Mouse (Mus musculus) heart, embryonic 12.5 days (tissue): ENCODE results near the gene Pitpna. TPM values are rescaled to one million over a fixed set of nuclear protein-coding genes. Genes with fewer than 3 reads are reported as not detected.
A peak's percentile ranks its signal among the peaks of the same experiment; 100 is the strongest.

ENCODE experiments used
- ATAC-seq: fragments of 200-750 bp; cut with Nextera tagmentation; 2 replicates; pipeline ENCODE4 v1.8.0; 2017; ENCODE audit warnings: moderate TSS enrichment, moderate library complexity; ENCODE audit not compliant: insufficient number of reproducible peaks, low FRiP score
- H3K27ac ChIP-seq: fragments of 300-500 bp; sonication (generic); 2 replicates; pipeline ENCODE4 v1.5.1; 2016; ENCODE audit warnings: mild to moderate bottlenecking, moderate library complexity; ENCODE audit not compliant: poor library complexity, severe bottlenecking
- H3K27me3 ChIP-seq: fragments of 300-500 bp; sonication (generic); replicated peaks from 2 replicates; pipeline ENCODE4 v1.6.1; 2016; ENCODE audit warnings: mild to moderate bottlenecking, moderate library complexity
- H3K36me3 ChIP-seq: fragments of 300-500 bp; sonication (generic); 2 replicates; pipeline ENCODE4 v1.6.1; 2016; ENCODE audit warnings: mild to moderate bottlenecking, moderate library complexity
- H3K4me1 ChIP-seq: fragments of 300-500 bp; sonication (generic); replicated peaks from 2 replicates; pipeline ENCODE4 v1.6.1; 2016; ENCODE audit warnings: mild to moderate bottlenecking
- H3K4me2 ChIP-seq: fragments of 300-500 bp; sonication (generic); 2 replicates; pipeline ENCODE4 v1.6.1; 2016; ENCODE audit warnings: mild to moderate bottlenecking, moderate library complexity
- H3K4me3 ChIP-seq: fragments of 300-500 bp; sonication (generic); 2 replicates; pipeline ENCODE4 v1.5.1; 2016; ENCODE audit warnings: mild to moderate bottlenecking
- H3K9ac ChIP-seq: fragments of 300-500 bp; sonication (generic); 2 replicates; pipeline ENCODE4 v1.6.1; 2016; ENCODE audit warnings: mild to moderate bottlenecking, moderate library complexity
- H3K9me3 ChIP-seq: fragments of 300-500 bp; sonication (generic); replicated peaks from 2 replicates; pipeline ENCODE4 v1.6.1; 2016; ENCODE audit warnings: mild to moderate bottlenecking, moderate library complexity
- WGBS: fragments of 180-500 bp; shearing (Covaris S2); methylation state at CpG from one replicate; pipeline ENCODE4 v1.1.7; 2016; 5-methylcytosine and 5-hydroxymethylcytosine counted together
- polyA plus RNA-seq: library from polyadenylated mRNA; unstranded; fragments of >200 nt; fragmentation: Nextera tagmentation; extraction: Ambion mirVana; gene quantifications from 2 replicates; pipeline ENCODE4 v1.2.1, GENCODE M21; 2016

Pitpna gene
- polyA plus RNA-seq, 1 experiment from 2014 or later: 75.3 TPM

DNA sequence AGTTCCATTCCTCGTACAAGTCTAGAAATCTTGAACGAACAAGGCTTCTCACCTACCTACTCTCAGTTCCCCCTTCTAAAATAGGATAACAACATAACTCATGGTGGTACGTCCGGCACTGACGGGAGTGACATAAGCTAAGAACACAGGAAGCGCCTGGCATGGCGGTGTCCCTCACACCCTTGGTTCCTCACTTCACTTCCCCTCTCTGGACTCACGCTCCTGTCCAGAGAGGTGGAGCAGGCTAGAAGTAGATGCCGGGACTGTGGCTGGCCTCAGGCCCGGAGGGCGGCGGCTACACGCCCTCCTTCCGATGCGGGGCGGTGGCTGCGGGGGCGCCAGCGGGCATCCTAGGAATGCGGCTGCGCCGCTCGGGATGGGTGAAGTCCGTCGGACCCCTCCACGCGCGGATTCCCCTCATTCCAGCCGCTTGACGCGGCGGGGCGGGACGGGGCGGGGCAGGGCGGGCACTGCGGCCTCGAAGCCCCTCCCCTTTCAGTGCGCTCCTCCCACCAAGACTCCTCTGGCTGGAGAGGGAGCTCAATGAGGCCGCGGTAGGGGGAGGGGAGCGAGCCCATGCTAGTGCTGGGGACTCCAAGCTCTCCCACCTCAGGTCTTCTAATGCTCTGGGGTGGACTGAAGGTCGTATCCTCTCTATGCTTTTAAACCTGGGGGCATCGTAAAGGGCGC is 66.0 kb downstream of the Pitpna start:
- peak overlapping the region; percentile 83 for H3K4me2 ChIP-seq
- peaks cover 58% of the 10 kb centered on the region for H3K4me1 ChIP-seq
- ATAC-seq: peak; percentile 77
- peak overlapping the region; percentile 70 for H3K9ac ChIP-seq
- no peaks in the 10 kb centered on the region for H3K27me3 ChIP-seq
- peak overlapping the region; percentile 91 for H3K27ac ChIP-seq
- H3K4me3 ChIP-seq: peak overlapping the region; percentile 57
- H3K9me3 ChIP-seq: no peaks in the 10 kb centered on the region
- WGBS: under 1% methylated on average over 44 of the region's 45 CpGs
- peaks cover 19% of the 10 kb centered on the region for H3K36me3 ChIP-seq

DNA sequence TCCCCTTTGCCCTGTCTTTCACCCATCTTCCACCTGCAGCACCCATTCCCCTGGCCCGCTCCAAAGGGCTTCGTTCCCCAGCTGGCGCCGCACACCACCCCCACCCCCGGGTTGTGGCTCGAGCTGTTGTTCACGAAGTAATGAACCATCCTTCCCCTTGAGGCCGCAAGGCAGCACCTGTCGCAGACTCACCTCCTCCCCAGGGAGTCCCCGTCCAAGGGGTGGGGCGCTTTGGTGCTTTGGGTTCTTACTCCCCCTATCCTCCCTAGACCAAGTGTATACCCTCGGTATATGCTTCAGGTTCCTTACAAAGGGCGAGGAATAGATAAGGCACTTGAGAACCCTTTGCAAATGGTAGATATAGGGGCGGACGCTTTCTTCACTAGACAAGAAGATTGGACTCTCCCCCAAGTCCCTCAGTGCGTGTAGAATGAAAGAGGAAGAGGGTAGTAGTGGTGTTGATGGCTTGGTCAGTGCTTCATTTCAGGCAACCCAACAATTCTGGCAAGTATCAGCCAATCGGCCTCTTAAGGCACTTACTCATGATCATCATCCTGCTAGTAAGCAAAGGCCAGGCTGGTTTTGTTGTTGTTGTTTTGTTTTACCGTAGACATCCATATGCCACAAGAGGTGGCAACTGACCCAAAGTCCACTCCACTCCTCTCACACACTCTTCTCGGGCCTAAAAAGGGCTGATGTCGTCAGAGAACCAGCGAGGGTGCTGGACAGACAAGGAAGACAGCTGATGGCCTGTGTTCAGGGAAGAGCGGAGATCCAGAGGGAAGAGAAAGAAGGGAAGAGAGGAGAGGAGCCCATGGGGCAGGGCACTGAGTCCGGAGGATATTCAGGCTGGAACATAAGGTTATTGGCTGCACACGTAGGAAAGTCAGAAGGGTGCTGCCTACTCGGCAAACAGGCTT is 66.8 kb downstream of the Pitpna start:
- ATAC-seq: no peak
- peaks cover 57% of the 10 kb centered on the region for H3K4me1 ChIP-seq
- peak overlapping the region; percentile 83 for H3K4me2 ChIP-seq
- H3K4me3 ChIP-seq: peak overlapping the region; percentile 73
- H3K27ac ChIP-seq: peak overlapping the region; percentile 91
- WGBS: 29% methylated on average over 25 of the region's 25 CpGs
- peak overlapping the region; percentile 92 for H3K9ac ChIP-seq
- peaks cover 26% of the 10 kb centered on the region for H3K36me3 ChIP-seq
- H3K9me3 ChIP-seq: no peaks in the 10 kb centered on the region
- H3K27me3 ChIP-seq: no peaks in the 10 kb centered on the region

DNA sequence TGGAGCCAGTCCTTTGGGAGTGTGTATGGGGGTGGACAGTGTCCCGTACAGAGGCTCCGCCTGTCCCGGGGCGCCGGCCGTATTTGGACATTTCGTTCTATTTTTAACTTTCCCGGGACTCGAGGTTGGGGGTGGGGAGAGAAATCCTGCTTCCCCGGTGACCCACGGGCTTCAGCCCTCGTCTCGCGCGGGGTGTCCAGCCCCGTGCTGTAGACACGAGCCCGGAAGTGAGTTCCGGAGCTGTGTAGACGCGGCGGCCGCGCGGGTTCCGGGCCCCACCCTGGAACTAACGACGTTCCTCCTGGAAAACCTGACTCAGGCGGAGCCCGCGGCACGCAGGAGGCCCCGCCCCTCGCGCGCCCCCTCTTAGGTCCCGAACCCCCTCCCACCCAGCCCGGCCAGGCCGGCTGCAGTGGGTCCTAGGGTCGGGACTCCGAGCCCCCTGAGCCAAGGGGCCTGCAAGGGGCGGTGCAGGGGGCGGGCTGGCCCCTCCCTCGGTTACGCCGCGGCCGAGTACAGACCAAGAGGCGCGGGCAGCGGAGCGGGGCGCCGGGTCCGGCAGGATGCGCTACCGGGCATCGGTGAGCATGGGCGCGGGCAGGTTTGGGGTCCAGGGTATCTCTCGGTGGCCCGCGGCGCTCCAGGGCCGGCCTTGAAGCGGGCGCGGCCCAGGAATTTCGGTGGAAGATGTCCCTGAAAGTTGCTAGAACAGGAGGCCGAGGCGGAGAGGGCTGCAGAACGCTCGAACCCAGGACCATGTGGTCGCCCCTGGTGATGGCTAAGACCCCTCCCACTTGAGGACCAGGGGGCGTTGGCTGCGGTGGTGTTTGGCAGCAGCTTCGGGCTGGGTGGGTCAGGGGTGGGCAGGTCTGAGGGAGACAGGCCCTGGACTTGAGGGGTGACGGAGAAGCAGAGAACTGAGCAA is 68.0 kb downstream of the Pitpna start:
- H3K4me1 ChIP-seq: peaks cover 49% of the 10 kb centered on the region

DNA sequence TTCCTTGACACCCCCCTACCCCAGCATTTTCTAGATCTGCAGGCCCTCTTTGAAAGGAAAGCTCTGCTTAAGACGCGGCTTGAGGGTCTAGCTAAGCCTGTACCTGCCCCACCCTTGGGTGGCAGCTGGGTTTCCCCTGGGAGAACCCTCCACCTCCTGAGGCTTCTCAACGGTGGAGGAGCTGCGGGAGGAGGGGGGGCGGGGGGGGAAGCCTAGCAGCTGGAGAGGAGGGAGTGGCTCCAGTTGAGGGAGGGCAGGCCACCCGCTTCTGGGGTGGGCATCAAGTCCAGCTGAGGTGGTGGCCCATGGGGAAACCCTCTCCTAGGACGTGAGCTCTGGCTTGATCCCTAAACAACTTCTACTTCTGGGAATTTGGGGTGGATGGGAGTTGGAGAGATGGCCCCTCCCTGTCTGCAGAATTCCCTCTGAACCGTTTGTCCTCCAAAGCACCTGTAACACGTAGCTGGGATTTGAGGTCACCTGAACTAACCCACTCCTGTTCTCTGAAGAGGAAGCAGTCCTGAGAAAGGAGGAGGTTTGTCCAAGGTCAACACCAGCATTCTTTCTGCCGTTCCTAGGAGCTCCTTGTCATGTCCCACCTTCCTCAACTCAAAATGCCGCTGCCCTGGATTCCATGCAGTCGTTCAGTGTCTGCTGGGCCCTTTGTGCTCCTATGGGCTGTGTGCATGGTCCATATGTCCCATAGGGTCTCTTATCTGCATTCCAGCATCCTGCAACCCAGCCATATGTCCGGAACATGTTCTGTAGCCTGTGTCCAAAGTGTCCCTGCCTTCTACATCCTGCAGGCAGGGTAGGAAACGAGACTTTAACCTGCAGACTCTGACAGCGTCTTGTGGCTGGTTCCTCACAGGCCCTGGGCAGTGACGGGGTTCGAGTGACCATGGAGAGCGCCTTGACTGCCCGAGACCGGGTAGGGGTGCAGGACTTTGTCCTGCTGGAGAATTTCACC is 69.0 kb downstream of the Pitpna start:
- H3K4me1 ChIP-seq: peaks cover 47% of the 10 kb centered on the region
- 47% methylated on average over 19 of the region's 20 CpGs for WGBS
- H3K9ac ChIP-seq: peak overlapping the region; percentile 92
- H3K27me3 ChIP-seq: no peaks in the 10 kb centered on the region
- peaks cover 47% of the 10 kb centered on the region for H3K36me3 ChIP-seq
- peak overlapping the region; percentile 91 for H3K27ac ChIP-seq
- peak overlapping the region; percentile 73 for H3K4me3 ChIP-seq
- H3K4me2 ChIP-seq: peak overlapping the region; percentile 83
- no peaks in the 10 kb centered on the region for H3K9me3 ChIP-seq
- ATAC-seq: no peak

More for the DNA sequence above, 68.0 kb downstream of the Pitpna start:
- Histone ChIP-seq H3K9me3 (no peaks in the 10 kb centered on the region), H3K27me3 (no peaks in the 10 kb centered on the region), H3K9ac (peak overlapping the region; percentile 92), H3K27ac (peak overlapping the region; percentile 91), H3K4me2 (peak overlapping the region; percentile 83), H3K4me3 (peak overlapping the region; percentile 73), H3K36me3 (peaks cover 37% of the 10 kb centered on the region)
- peak; percentile 58 for ATAC-seq
- WGBS: under 1% methylated on average over 76 of the region's 78 CpGs

DNA sequence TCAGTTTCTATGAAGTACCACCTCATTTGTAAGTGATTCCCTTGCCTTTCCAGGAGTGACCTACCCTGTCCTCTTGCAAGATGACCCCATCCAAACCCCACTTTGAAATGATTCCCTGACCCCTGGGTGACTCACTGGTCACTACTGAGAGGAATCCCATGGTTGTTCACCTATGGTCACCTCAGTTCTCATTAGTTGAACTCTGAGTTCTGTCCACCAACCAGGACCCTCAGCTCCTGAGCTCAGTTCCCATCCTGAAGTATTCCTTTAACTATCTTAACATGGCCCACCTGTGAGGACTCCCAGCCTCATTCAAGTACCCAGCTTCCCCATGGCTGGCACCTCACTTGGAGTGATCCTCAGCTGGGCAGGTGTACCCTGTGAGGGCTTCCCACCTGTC is 69.9 kb downstream of the Pitpna start:
- Histone ChIP-seq H3K4me3 (no peak overlapping the region), H3K27ac (no peak overlapping the region), H3K9ac (no peak overlapping the region), H3K36me3 (peaks cover 57% of the 10 kb centered on the region), H3K4me2 (no peak overlapping the region), H3K4me1 (peaks cover 38% of the 10 kb centered on the region), H3K27me3 (no peaks in the 10 kb centered on the region), H3K9me3 (no peaks in the 10 kb centered on the region)
- ATAC-seq: no peak

DNA sequence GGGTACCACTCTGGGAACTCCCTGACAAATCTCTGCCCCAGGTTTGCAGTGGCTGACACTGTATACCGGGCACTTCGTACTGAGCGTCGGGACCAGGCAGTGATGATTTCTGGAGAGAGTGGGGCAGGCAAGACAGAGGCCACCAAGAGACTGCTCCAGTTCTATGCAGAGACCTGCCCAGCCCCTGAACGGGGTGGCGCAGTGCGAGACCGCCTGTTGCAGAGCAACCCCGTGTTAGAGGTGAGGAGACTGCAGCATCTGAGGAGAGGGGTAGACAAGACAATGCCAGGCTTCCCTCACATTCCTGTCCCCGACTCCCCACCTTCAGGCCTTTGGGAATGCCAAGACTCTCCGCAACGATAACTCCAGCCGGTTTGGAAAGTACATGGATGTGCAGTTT is 70.4 kb downstream of the Pitpna start:
- Histone ChIP-seq H3K27ac (no peak overlapping the region), H3K27me3 (no peaks in the 10 kb centered on the region), H3K9ac (no peak overlapping the region; the same call in 1 of the 2 replicates), H3K4me2 (no peak overlapping the region), H3K9me3 (no peaks in the 10 kb centered on the region), H3K36me3 (peaks cover 62% of the 10 kb centered on the region), H3K4me3 (no peak overlapping the region), H3K4me1 (peaks cover 34% of the 10 kb centered on the region)
- WGBS: 92% methylated on average over 13 of the region's 13 CpGs
- no peak for ATAC-seq

DNA sequence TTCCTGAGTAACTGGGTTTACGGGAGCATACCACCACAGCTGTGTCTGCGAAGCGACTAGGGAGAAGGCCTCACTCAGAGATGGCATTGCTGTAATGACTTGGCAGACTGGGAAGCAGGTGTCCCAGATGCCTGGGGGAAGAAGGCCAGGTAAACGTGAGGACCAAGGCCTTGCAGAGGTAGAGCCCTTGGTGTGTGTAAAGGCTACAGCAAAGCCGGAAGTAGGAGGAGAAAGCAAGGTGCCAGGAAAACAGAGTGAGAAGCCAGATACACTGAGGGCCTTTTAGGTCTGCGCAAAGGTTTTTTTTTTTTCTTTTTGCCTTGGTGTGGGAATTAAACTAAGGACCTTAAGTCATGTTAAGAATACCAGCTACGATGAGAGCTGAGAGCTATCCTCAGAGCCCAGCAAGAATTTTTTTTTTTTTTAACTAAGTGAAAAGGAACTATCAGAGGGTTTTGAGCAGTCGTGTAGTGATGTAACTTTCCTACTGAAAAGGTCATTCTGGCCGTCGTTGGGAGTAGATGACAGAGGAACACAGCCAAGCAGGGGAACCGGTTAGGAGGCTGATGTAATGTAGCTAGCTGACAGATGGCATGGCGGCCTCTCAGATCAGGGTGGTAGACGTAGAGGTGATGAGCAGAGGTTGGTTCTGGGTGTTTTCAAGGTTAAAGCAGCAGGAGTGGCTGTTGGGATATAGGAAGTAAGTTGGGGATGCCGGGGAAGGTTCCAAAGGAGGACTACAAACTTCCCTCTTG is 71.3 kb downstream of the Pitpna start:
- Histone ChIP-seq H3K4me3 (no peak overlapping the region), H3K9ac (no peak overlapping the region), H3K4me1 (peaks cover 26% of the 10 kb centered on the region), H3K9me3 (no peaks in the 10 kb centered on the region), H3K4me2 (no peak overlapping the region), H3K27ac (no peak overlapping the region), H3K36me3 (peaks cover 67% of the 10 kb centered on the region), H3K27me3 (no peaks in the 10 kb centered on the region)
- no peak for ATAC-seq
- WGBS: 75% methylated on average over 14 of the region's 14 CpGs

DNA sequence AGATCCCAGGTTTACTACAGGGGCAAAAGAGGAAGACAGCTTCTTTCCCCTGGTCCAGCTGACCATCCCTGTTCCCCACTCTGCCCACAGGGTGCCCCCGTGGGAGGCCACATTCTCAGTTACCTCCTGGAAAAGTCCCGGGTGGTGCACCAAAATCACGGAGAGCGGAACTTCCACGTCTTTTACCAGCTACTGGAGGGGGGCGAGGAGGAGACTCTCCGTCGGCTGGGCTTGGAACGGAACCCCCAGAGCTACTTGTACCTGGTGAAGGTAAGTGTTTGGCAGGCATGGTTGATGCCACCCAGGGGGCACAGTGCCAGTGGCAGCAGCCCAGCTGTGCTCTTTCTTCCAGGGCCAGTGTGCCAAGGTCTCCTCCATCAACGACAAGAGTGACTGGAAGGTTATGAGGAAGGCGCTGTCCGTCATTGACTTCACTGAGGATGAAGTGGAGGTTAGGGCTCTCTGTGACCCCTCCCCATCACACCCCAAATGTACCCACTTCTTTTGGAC is 72.2 kb downstream of the Pitpna start:
- no peak overlapping the region for H3K4me2 ChIP-seq
- no peaks in the 10 kb centered on the region for H3K9me3 ChIP-seq
- H3K27ac ChIP-seq: no peak overlapping the region
- H3K36me3 ChIP-seq: peaks cover 74% of the 10 kb centered on the region
- no peak overlapping the region for H3K9ac ChIP-seq
- no peak for ATAC-seq
- WGBS: 92% methylated on average over 12 of the region's 12 CpGs
- peaks cover 17% of the 10 kb centered on the region for H3K4me1 ChIP-seq
- H3K27me3 ChIP-seq: no peaks in the 10 kb centered on the region
- H3K4me3 ChIP-seq: no peak overlapping the region

DNA sequence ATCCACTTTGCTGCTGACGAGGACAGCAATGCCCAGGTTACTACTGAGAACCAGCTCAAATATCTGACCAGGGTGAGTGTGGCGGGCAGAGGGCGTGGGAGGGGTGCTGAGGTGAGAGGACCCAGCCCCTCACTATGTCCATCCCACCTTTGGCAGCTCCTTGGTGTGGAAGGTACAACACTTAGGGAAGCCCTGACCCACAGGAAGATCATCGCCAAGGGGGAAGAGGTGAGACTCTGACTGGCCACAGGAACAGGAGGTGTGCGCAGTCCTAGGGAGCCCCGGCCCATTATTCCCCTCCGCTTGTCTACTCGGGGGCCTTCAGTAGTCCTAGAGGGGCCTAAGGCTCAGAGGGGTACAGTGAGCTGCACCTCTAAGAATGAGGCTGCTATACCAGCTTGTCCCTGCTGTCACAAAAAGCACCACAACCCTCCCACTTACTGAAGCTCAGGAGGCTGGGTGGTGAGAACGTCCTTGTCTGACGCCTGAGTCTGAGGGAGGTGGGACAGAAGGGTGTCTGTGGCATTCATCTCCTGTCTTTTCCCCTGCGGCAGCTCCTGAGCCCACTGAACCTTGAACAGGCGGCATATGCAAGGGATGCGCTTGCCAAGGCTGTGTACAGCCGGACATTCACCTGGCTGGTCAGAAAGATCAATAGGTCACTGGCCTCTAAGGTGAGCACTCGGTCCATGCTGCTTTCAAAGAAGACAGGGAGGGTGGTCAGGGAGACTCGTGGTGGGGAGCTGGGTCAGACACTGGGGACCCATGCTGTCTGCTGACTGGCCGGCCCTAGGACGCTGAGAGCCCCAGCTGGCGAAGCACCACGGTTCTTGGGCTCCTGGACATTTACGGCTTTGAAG is 73.3 kb downstream of the Pitpna start:
- Histone ChIP-seq H3K9ac (no peak overlapping the region), H3K4me2 (no peak overlapping the region), H3K4me3 (no peak overlapping the region), H3K9me3 (no peaks in the 10 kb centered on the region), H3K27ac (no peak overlapping the region), H3K4me1 (peaks cover 14% of the 10 kb centered on the region), H3K36me3 (peaks cover 84% of the 10 kb centered on the region), H3K27me3 (no peaks in the 10 kb centered on the region)
- ATAC-seq: no peak
- 91% methylated on average over 21 of the region's 21 CpGs for WGBS
